ENCODE assay signal across 8 mouse cellular contexts in genomic region chr5:144767911-144768841, GRCm38 (mm10). TPM values are rescaled to one million over a fixed set of nuclear protein-coding genes. Genes with fewer than 3 reads are reported as not detected.
A peak's percentile ranks its signal among the peaks of the same experiment; 100 is the strongest.
DNase-seq lines count a peak whose midpoint lies in the region; ATAC-seq lines count a peak whose summit lies in the region.

No protein-coding gene starts in this region.

- ATAC-seq in hindbrain, embryonic 13.5 days (ENCODE audit: low FRiP score), result peak; percentile 91

- H3K27me3 ChIP-seq in hindbrain, embryonic 13.5 days, result no peaks in the 10 kb centered on the region

- H3K36me3 ChIP-seq in hindbrain, embryonic 13.5 days, result peaks cover 26% of the 10 kb centered on the region

- under 1% methylated on average over 91 of the region's 92 CpGs for WGBS in hindbrain, embryonic 13.5 days

- peak overlapping the region; percentile 97 for H3K27ac ChIP-seq in hindbrain, embryonic 13.5 days

- peaks cover 16% of the 10 kb centered on the region for H3K4me1 ChIP-seq in hindbrain, embryonic 13.5 days (replicated peaks)

- DNase-seq in Muller cell, postnatal 12 days (ENCODE audit: inconsistent ontology term), result peak; percentile 96
- peak; percentile 93 for DNase-seq in cerebellum, adult 9-11 months
- peak; percentile 85 to 86 for DNase-seq in frontal cortex, postnatal 10 days (ENCODE audit: low spot score in 2 of 2)
- peak; percentile 86 to 98 for DNase-seq in layer of hippocampus, postnatal 25 days (ENCODE audit: extremely low spot score in 1 of 2, low spot score in 1 of 2)
- peak; percentile 86 for DNase-seq in lung, postnatal 25 days (ENCODE audit: low spot score)
- DNase-seq in retina, embryonic 14.5 days (ENCODE audit: low spot score), result peak; percentile 90
- DNase-seq in thymus, postnatal 4 days, result peak; percentile 96

- peak overlapping the region; percentile 84 for H3K4me2 ChIP-seq in hindbrain, embryonic 13.5 days

- peak overlapping the region; percentile 83 for H3K4me3 ChIP-seq in hindbrain, embryonic 13.5 days

- peak overlapping the region; percentile 94 for H3K9ac ChIP-seq in hindbrain, embryonic 13.5 days

- H3K9me3 ChIP-seq in hindbrain, embryonic 13.5 days, result no peaks in the 10 kb centered on the region

RNA-seq across cellular contexts. Expression of gene Trrap, which starts 0.6 kb away (rescaled TPM):
- 72.1 and 72.8 TPM in 2 replicates for polyA plus RNA-seq in hindbrain, embryonic 13.5 days (2015; fragmentation: Nextera tagmentation; extraction: Ambion mirVana)
- 100 to 1,000 TPM; 144 to 190 TPM for total RNA-seq in layer of hippocampus, postnatal 25 days (2021)

RNA-seq across cellular contexts. Expression of gene Tmem130, which starts 6.6 kb away (rescaled TPM):
- polyA plus RNA-seq in hindbrain, embryonic 13.5 days (2015; fragmentation: Nextera tagmentation; extraction: Ambion mirVana), result 196 and 224 TPM in 2 replicates
- 100 to 1,000 TPM; 121 to 140 TPM for total RNA-seq in layer of hippocampus, postnatal 25 days (2021)

Comparison
In these comparisons a context has a peak if more than half of its experiments do, and no peak if none do; other contexts are left out.
1. Peak in every context shown above with its lines: DNase-seq, ATAC-seq, H3K4me3 ChIP-seq and H3K27ac ChIP-seq.